Mouse (Mus musculus): ENCODE measurements around the gene Pigw. TPM values are rescaled to one million over a fixed set of nuclear protein-coding genes. Genes with fewer than 3 reads are reported as not detected.

The Pigw gene
- total and polyA plus RNA-seq, 3 experiments, result 2.7 to 3.5 TPM; not detected in 1

GRCm38 (mm10) chr11:84907081-84907480 is 27.0 kb upstream of the Pigw start:
- H3K79me2 ChIP-seq (ENCODE audit: control insufficient read depth, insufficient read depth, low read length, poor library complexity), result no peaks in the 10 kb centered on the region
- TF ChIP-seq TBP (IDR thresholded peaks at IDR 0.05; ENCODE audit: low read depth, low read length), result no peak
- no peak for TF ChIP-seq KAT2A (conservative IDR thresholded peaks at IDR 0.05; ENCODE audit: low read depth, low read length)
- no peak for TF ChIP-seq E2F4 (IDR thresholded peaks at IDR 0.05; ENCODE audit: borderline replicate concordance, low read depth, low read length)
- TF ChIP-seq HCFC1 (IDR thresholded peaks at IDR 0.05; ENCODE audit: low read depth, low read length), result no peak
- TF ChIP-seq TAL1 (IDR thresholded peaks at IDR 0.05; ENCODE audit: low read length), result no peak
- TF ChIP-seq USF1 (IDR thresholded peaks at IDR 0.05; ENCODE audit: low read depth, low read length), result no peak
- no peak for TF ChIP-seq POLR2AphosphoS5 (IDR thresholded peaks at IDR 0.05; ENCODE audit: borderline replicate concordance, low read depth, low read length)
- no peak for TF ChIP-seq RAD21 (IDR thresholded peaks at IDR 0.05; ENCODE audit: low read depth, low read length)
- H3K9me3 ChIP-seq (replicated peaks; ENCODE audit: insufficient read depth, low read length), result no peaks in the 10 kb centered on the region
- DNase-seq (ENCODE audit: low read depth, low spot score), result no peak
- H3K4me3 ChIP-seq (ENCODE audit: control insufficient read depth in 1 of 2, insufficient read depth in 1 of 2, low read depth in 2 of 2, low read length in 2 of 2), result no peak overlapping the region
- no peaks in the 10 kb centered on the region for H3K4me1 ChIP-seq (ENCODE audit: control insufficient read depth in 1 of 2, insufficient read depth in 2 of 2, low read length in 2 of 2)
- H3K36me3 ChIP-seq (ENCODE audit: control insufficient read depth in 1 of 2, insufficient read depth in 2 of 2, low read length in 2 of 2), result peaks cover 0 to 19% of the 10 kb centered on the region in 2 experiments; a peak in 2 of 4 replicates
- no peak overlapping the region for H3K9ac ChIP-seq (ENCODE audit: control insufficient read depth, low read depth, low read length, poor library complexity, severe bottlenecking)
- no peaks in the 10 kb centered on the region for H3K27me3 ChIP-seq (ENCODE audit: control insufficient read depth in 1 of 2, insufficient read depth in 2 of 2, low read length in 2 of 2)
- no peak overlapping the region for H3K27ac ChIP-seq (ENCODE audit: control insufficient read depth, low read depth, low read length)

DNA sequence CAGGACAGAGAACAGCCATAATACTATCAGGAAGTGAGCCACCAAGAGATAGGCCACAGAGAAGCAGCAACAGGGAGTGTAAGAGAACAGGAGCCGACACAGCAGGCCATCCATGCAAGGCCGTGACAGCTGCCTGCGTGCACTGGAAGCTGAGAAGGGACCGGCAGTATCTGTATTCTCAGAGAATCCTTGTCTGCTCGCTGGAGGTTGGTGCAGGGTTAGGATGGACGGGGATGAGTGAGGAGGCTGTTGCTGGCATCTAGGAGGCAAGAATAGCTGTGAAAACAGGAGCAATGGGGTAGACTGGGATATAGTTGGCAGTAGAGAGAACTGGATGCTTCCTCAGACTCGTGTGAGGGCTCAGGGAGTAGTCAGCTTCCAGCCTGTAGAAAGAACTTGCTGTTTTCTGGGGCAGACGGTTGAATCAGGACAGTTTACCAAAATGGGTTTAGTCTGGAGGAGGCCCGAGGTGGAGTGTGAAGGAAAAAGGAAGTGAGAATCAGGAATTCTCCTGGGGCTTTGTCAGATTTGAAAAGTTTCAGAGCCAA is 24.6 kb upstream of the Pigw start:
- no peak for DNase-seq (ENCODE audit: low read depth, low spot score)
- no peaks in the 10 kb centered on the region for H3K79me2 ChIP-seq (ENCODE audit: control insufficient read depth, insufficient read depth, low read length, poor library complexity)
- no peak for TF ChIP-seq CTCF (IDR thresholded peaks at IDR 0.05 in 2 of 3, conservative IDR thresholded peaks at IDR 0.05 in 1 of 3; ENCODE audit: control insufficient read depth in 1 of 3, insufficient read depth in 1 of 3, low read depth in 2 of 3, low read length in 3 of 3, poor library complexity in 1 of 3, severe bottlenecking in 1 of 3)
- no peak for TF ChIP-seq POLR2AphosphoS2 (IDR thresholded peaks at IDR 0.05; ENCODE audit: low read length)
- no peak for TF ChIP-seq BHLHE40 (IDR thresholded peaks at IDR 0.05; ENCODE audit: borderline replicate concordance, low read depth, low read length)
- no peak for TF ChIP-seq RAD21 (IDR thresholded peaks at IDR 0.05; ENCODE audit: low read depth, low read length)
- no peak for TF ChIP-seq ZMIZ1 (IDR thresholded peaks at IDR 0.05; ENCODE audit: low read depth, low read length)
- TF ChIP-seq MYB (IDR thresholded peaks at IDR 0.05; ENCODE audit: low read depth, low read length), result no peak
- no peak for TF ChIP-seq ELF1 (IDR thresholded peaks at IDR 0.05; ENCODE audit: low read depth, low read length)
- TF ChIP-seq GABPA (IDR thresholded peaks at IDR 0.05; ENCODE audit: low read depth, low read length), result no peak
- no peak for TF ChIP-seq GATA1 (IDR thresholded peaks at IDR 0.05; ENCODE audit: low read depth, low read length)
- no peak overlapping the region for H3K9ac ChIP-seq (ENCODE audit: control insufficient read depth, low read depth, low read length, poor library complexity, severe bottlenecking)
- no peak overlapping the region for H3K27ac ChIP-seq (ENCODE audit: control insufficient read depth, low read depth, low read length)
- H3K27me3 ChIP-seq (ENCODE audit: control insufficient read depth in 1 of 2, insufficient read depth in 2 of 2, low read length in 2 of 2), result no peaks in the 10 kb centered on the region
- no peak overlapping the region for H3K4me3 ChIP-seq (ENCODE audit: control insufficient read depth in 1 of 2, insufficient read depth in 1 of 2, low read depth in 2 of 2, low read length in 2 of 2)
- H3K4me1 ChIP-seq (ENCODE audit: control insufficient read depth in 1 of 2, insufficient read depth in 2 of 2, low read length in 2 of 2), result no peaks in the 10 kb centered on the region
- peaks cover 0 to 15% of the 10 kb centered on the region in 2 experiments; a peak in 2 of 4 replicates for H3K36me3 ChIP-seq (ENCODE audit: control insufficient read depth in 1 of 2, insufficient read depth in 2 of 2, low read length in 2 of 2)
- H3K9me3 ChIP-seq (replicated peaks; ENCODE audit: insufficient read depth, low read length), result no peaks in the 10 kb centered on the region
